Mouse (Mus musculus) intestine, embryonic 16.5 days (tissue): ENCODE data around the gene Susd1. TPM values are rescaled to one million over a fixed set of nuclear protein-coding genes. Genes with fewer than 3 reads are reported as not detected.
A peak's percentile ranks its signal among the peaks of the same experiment; 100 is the strongest.

Source experiments
- ATAC-seq: fragments of 200-750 bp; cut with Nextera tagmentation; 2 replicates; pipeline ENCODE4 v1.8.0; 2017; ENCODE audit warnings: moderate TSS enrichment, moderate library complexity
- H3K27ac ChIP-seq: fragments of 300-500 bp; sonication (generic); 2 replicates; pipeline ENCODE4 v1.5.1; 2014; ENCODE audit warnings: mild to moderate bottlenecking, low read length
- H3K27me3 ChIP-seq: fragments of 300-500 bp; sonication (generic); replicated peaks from 2 replicates; pipeline ENCODE4 v1.6.1; 2014; ENCODE audit warnings: low read length, control low read depth, mixed read lengths; ENCODE audit not compliant: control insufficient read depth, insufficient read depth
- H3K36me3 ChIP-seq: fragments of 300-500 bp; sonication (generic); 2 replicates; pipeline ENCODE4 v1.6.1; 2014; ENCODE audit warnings: low read length, control low read depth; ENCODE audit not compliant: control insufficient read depth, insufficient read depth
- H3K4me1 ChIP-seq: fragments of 300-500 bp; sonication (generic); 2 replicates; pipeline ENCODE4 v1.6.1; 2014; ENCODE audit warnings: low read length, control low read depth, mixed read lengths; ENCODE audit not compliant: control insufficient read depth, insufficient read depth
- H3K4me2 ChIP-seq: fragments of 300-500 bp; sonication (generic); 2 replicates; pipeline ENCODE4 v1.6.1; 2014; ENCODE audit warnings: low read depth, low read length, control low read depth
- H3K4me3 ChIP-seq: fragments of 300-500 bp; sonication (generic); 2 replicates; pipeline ENCODE4 v1.5.1; 2014; ENCODE audit warnings: mild to moderate bottlenecking, low read length
- H3K9ac ChIP-seq: fragments of 300-500 bp; sonication (generic); 2 replicates; pipeline ENCODE4 v1.6.1; 2014; ENCODE audit warnings: low read depth, low read length
- H3K9me3 ChIP-seq: fragments of 300-500 bp; sonication (generic); 2 replicates; pipeline ENCODE4 v1.6.1; 2016; ENCODE audit warnings: low read length, control low read depth; ENCODE audit not compliant: control insufficient read depth
- WGBS: fragments of 180-500 bp; shearing (Covaris S2); extraction: QIAGEN DNeasy Blood & Tissue Kit; methylation state at CpG from one replicate; pipeline ENCODE4 v1.1.7; 2014; 5-methylcytosine and 5-hydroxymethylcytosine counted together
- polyA plus RNA-seq: library from polyadenylated mRNA; unstranded; fragments of >200 nt; fragmentation: Nextera tagmentation; extraction: Ambion mirVana; gene quantifications from 2 replicates; pipeline ENCODE4 v1.2.1, GENCODE M21; 2015

Gene Susd1
- polyA plus RNA-seq, 1 experiment from 2014 or later, result 13.0 TPM

DNA sequence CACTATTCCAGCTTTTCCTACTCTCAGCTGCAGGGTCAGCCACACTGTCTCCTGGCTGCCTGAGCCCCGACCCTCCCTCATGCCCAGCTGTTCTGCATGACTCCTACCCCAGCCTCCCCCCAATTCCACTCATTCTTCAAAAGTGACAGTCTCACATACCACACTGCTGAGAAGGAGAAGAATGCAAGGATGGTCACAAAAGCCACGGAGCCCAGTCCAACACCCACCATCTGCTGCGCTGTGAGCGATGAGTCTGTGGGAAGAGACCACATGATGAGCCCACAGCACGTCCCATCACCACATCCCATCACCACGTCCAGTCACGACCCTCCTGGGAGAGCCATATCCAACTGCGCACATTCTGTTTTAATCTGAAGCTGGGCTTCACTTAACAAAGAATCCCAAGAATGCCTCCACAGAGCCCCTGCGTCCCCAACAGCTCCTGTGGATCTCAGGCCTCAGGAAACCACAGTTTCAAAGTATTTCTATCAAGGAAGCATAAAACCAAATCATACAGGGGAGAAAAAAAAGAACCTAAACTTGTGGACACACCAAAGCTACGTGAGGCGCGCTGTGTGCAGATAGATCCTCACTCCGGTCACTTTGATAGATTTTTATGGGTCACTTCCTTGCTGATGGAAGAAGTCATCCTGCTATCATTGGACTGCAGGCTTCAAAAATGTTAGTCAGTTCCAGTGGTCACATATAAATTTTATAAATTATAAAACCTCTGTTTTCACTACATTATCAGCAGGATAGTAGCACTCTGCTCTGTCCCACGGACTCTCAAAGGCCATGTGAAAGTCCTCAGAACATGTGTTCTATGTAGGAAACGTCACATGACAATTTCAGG is 122.7 kb downstream of the Susd1 start:
- Histone ChIP-seq H3K27ac (peak overlapping the region; percentile 61; the same call in 1 of the 2 replicates), H3K4me1 (peaks cover 14% of the 10 kb centered on the region), H3K27me3 (no peaks in the 10 kb centered on the region), H3K9me3 (no peaks in the 10 kb centered on the region), H3K4me2 (no peak overlapping the region), H3K9ac (no peak overlapping the region), H3K4me3 (no peak overlapping the region), H3K36me3 (no peaks in the 10 kb centered on the region)
- 65% methylated on average over 15 of the region's 15 CpGs for WGBS
- no peak for ATAC-seq

DNA sequence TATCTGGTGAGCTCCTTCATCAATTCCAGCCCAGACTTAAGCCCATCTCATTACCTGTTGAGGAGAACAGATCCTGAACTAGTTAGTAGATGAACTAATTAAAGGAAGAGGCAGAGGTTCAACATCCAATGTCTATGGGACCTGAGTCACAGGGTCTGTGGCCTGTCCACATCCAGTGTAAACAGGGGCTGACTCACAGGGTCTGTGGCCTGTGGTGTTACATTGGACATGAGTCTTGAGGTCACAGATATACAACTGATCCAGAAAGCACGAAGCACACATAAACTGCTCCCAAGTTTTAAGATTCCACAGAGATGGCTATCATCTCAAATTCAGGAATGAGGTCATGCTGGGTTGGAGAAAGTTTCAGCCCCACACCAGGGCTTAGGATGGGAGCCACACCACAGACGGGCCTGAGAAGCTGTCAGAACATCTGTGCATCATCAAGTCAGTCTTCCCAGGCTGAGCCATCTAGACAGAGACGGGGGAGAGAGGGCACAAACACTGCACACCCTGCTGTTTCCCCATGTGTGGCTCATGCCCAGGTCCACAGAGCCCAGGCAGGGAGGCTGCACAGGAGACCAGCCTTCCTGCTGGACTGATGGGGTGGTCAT is 123.4 kb downstream of the Susd1 start:
- H3K36me3 ChIP-seq, result no peaks in the 10 kb centered on the region
- H3K4me1 ChIP-seq, result peaks cover 7% of the 10 kb centered on the region
- no peak overlapping the region for H3K4me2 ChIP-seq
- 55% methylated on average over 3 of the region's 3 CpGs for WGBS
- H3K9me3 ChIP-seq, result no peaks in the 10 kb centered on the region
- ATAC-seq, result no peak
- H3K9ac ChIP-seq, result no peak overlapping the region
- peak overlapping the region; percentile 61; the same call in 1 of the 2 replicates for H3K27ac ChIP-seq
- no peaks in the 10 kb centered on the region for H3K27me3 ChIP-seq
- H3K4me3 ChIP-seq, result no peak overlapping the region

DNA sequence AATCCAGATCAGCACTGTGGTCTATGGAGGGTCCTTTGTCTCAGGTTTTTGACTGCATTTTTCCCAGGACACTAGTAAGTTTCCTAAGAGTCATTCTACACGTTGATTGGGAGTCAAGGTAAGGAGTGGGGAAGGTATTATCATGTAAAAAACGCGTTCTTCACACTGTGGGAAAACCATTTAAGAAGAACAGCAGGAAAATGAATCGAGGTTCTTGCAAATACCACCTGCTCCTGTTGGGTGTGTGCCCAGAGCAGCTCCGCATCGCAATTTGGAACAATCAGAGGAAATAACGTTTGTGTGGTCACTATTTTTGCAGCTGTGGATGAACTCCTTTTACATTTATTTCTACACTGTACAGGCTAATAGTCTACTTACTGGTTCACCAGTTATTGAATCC is 125.5 kb downstream of the Susd1 start:
- 59% methylated on average over 7 of the region's 7 CpGs for WGBS

DNA sequence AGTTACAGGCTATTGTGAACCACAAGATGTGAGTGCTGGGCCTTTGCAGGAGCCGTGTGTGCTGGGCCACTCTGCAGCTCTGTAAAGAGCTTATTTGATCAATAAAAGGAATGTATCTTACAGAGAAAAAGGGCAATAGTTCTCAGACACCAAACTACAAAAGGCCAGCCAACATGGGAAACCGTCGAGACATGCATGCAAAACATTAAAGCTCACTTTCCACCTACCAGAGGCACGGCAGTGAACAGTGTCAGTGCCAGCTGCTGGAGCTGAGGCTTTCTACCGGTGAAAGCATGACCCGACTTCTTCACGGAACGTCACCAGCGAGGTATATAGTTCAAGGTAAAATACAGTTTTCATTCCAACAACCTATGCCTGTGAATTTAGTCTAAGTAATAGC is 127.8 kb downstream of the Susd1 start:
- no peak overlapping the region for H3K9ac ChIP-seq
- 93% methylated on average over 9 of the region's 9 CpGs for WGBS
- H3K4me1 ChIP-seq, result peaks cover 3% of the 10 kb centered on the region; the same call in 1 of the 2 replicates
- no peaks in the 10 kb centered on the region for H3K9me3 ChIP-seq
- H3K36me3 ChIP-seq, result no peaks in the 10 kb centered on the region
- H3K4me2 ChIP-seq, result no peak overlapping the region
- H3K27ac ChIP-seq, result no peak overlapping the region
- no peaks in the 10 kb centered on the region for H3K27me3 ChIP-seq
- no peak for ATAC-seq
- no peak overlapping the region for H3K4me3 ChIP-seq

More for the DNA sequence above, 125.5 kb downstream of the Susd1 start:
- Histone ChIP-seq H3K9ac (no peak overlapping the region), H3K36me3 (no peaks in the 10 kb centered on the region), H3K4me1 (peaks cover 3% of the 10 kb centered on the region; the same call in 1 of the 2 replicates), H3K27me3 (no peaks in the 10 kb centered on the region), H3K27ac (no peak overlapping the region), H3K4me3 (no peak overlapping the region), H3K4me2 (no peak overlapping the region), H3K9me3 (no peaks in the 10 kb centered on the region)
- ATAC-seq, result no peak

DNA sequence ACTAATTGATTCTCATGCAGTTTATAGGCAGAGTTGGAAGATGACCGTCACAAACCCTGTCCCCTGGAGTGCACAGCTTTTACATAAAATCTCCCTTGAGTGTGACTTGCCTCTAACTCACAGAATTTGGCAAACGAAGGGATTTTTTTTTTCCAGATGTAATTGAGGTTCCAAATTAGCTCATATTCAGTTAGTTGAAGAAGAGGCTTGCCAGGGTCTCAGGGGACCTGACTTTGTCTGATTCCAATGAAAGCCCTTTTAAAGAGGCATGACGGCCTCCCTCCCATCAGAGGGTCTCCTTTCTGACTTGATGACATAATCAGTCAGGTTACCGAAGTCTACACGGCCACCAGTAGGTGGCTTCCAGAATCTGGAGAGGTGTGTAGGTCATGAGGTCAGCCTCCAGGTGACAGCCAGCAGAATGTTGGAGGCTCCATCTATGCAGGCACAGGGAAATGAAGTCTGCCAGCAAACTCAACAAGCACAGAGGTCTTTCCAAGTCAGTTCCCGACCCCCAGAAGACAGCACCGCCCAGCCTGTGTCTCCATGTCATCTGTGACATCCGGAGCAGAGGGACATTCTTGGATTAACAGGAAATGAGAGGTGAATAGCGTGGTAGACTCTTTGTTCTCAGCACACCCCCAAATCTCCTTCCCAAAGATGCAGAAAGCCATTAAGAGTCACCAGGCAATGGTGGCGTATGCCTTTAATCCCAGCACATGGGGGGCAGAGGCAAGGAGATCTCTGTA is 130.4 kb downstream of the Susd1 start:
- WGBS, result 79% methylated on average over 10 of the region's 10 CpGs
- no peaks in the 10 kb centered on the region for H3K4me1 ChIP-seq
- ATAC-seq, result no peak
- H3K4me3 ChIP-seq, result no peak overlapping the region
- H3K36me3 ChIP-seq, result no peaks in the 10 kb centered on the region
- H3K27me3 ChIP-seq, result no peaks in the 10 kb centered on the region
- H3K9ac ChIP-seq, result no peak overlapping the region
- H3K4me2 ChIP-seq, result no peak overlapping the region
- no peak overlapping the region for H3K27ac ChIP-seq
- H3K9me3 ChIP-seq, result no peaks in the 10 kb centered on the region

DNA sequence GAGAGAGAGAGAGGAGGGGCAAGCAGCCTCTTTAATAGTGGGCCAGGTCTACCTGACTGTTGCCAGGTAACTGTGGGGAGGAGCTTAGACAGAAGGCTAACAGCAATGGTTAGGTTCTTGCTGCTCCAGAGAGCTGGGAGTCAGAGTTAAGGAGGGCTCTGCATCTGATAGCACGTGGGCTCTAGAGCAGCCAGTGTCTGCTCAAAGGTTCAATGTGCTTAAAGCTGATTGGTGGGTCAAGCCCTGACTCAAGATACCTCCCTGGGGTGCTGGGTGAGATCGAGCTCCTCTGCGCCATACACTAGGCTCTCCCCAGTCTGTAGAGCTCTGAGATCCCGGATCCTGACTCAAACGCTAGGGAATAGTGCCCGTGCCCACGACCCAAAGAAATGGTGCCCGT is 136.0 kb downstream of the Susd1 start:
- Histone ChIP-seq H3K4me2 (no peak overlapping the region), H3K4me3 (no peak overlapping the region), H3K4me1 (no peaks in the 10 kb centered on the region), H3K9me3 (no peaks in the 10 kb centered on the region), H3K36me3 (no peaks in the 10 kb centered on the region), H3K27ac (no peak overlapping the region), H3K27me3 (no peaks in the 10 kb centered on the region), H3K9ac (no peak overlapping the region)
- WGBS, result 90% methylated on average over 8 of the region's 8 CpGs
- no peak for ATAC-seq

DNA sequence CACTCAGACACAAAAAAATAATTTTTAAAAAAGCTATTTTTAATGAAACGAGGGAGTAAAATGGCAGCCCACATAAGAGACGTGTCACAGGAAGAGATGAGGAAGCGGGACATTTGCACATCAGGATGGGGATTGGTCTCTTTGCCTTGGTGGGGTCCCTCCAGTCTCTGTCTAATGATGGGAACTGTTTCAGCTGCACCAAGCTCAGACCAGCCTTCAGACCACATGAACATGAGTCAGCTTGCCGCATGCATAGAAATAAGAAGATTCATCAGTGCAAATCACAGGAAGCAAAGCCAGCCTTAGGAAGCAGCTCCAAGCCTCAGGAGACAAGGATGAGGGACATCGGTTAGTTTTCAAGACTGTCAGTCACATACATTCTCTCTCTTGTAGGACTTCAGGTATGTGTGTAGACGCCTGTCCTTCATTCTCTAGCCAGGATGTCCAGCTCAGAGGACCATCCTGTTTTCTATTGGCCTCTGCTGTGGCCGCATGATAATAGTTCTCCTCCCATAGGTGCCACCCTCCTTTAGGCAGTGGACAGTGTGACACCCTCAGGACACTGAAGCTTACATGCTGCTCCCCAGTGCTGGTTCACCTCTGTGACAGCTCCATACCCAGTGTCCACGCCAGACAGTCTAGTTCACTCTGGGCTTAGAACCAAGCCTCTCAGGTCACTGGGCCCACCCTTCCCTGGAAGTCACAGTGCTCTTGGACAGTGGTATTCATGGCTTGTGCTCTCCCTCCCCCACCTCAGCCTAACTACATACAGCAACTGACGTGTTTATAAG is 137.2 kb downstream of the Susd1 start:
- no peaks in the 10 kb centered on the region for H3K4me1 ChIP-seq
- no peak overlapping the region for H3K27ac ChIP-seq
- WGBS, result 89% methylated on average over 9 of the region's 9 CpGs
- no peaks in the 10 kb centered on the region for H3K9me3 ChIP-seq
- H3K4me2 ChIP-seq, result no peak overlapping the region
- no peaks in the 10 kb centered on the region for H3K27me3 ChIP-seq
- no peak for ATAC-seq
- H3K36me3 ChIP-seq, result no peaks in the 10 kb centered on the region
- H3K4me3 ChIP-seq, result no peak overlapping the region
- H3K9ac ChIP-seq, result no peak overlapping the region

DNA sequence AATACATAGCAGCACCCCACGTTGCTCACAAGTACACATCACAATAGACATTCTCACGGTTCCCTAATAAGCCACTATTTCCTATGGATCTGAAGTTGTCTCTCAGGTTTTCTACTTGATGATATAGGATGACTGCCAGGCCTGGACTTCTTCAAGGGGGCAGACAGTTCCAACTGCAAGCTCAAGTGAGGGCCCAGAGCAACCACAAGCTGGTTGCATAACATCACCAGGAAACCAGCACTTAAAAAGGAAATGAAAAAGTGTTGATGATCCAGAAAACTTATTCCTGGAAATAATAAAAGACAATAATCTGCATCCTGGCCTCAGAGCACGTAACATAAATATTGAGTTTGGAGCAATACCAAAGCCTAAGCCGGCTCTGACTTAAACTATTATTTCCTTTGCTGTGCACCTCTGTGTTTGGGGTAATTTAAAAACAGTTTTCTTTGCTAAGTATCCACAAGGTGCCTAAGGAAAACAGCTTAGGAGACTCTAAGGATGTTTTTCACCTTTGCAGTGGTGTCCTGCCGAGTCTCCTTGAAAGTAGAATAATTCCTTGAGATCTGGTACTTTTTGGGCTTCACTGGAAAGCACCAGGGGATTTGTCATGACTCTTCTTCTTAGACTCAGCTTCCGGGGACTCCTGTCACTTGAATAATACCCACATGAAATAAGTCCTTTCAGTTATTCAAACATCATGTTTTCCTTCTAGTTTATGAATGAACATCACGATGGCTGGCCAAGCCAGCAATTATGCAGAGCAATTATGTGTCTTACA is 139.5 kb downstream of the Susd1 start:
- ATAC-seq, result no peak
- 69% methylated on average over 7 of the region's 7 CpGs for WGBS
- H3K4me1 ChIP-seq, result no peaks in the 10 kb centered on the region
- no peak overlapping the region for H3K4me3 ChIP-seq
- H3K27ac ChIP-seq, result no peak overlapping the region
- no peaks in the 10 kb centered on the region for H3K9me3 ChIP-seq
- H3K9ac ChIP-seq, result no peak overlapping the region
- H3K27me3 ChIP-seq, result no peaks in the 10 kb centered on the region
- no peaks in the 10 kb centered on the region for H3K36me3 ChIP-seq
- H3K4me2 ChIP-seq, result no peak overlapping the region
